Mouse (Mus musculus) lung, embryonic 15.5 days (tissue): ENCODE results near the gene Mga. TPM values are rescaled to one million over a fixed set of nuclear protein-coding genes. Genes with fewer than 3 reads are reported as not detected.
A peak's percentile ranks its signal among the peaks of the same experiment; 100 is the strongest.

ENCODE experiments used
- ATAC-seq: fragments of 200-750 bp; cut with Nextera tagmentation; 2 replicates; pipeline ENCODE4 v1.8.0; 2017; ENCODE audit warnings: moderate number of reproducible peaks, borderline replicate concordance; ENCODE audit not compliant: low FRiP score, low TSS enrichment; ENCODE audit errors: extremely low read depth
- H3K27ac ChIP-seq: fragments of 300-500 bp; sonication (generic); 2 replicates; pipeline ENCODE4 v1.5.1; 2015; ENCODE audit warnings: moderate library complexity, mild to moderate bottlenecking, inconsistent platforms
- H3K27me3 ChIP-seq: fragments of 300-500 bp; sonication (generic); 2 replicates; pipeline ENCODE4 v1.6.1; 2015; ENCODE audit warnings: inconsistent platforms
- H3K36me3 ChIP-seq: fragments of 300-500 bp; sonication (generic); 2 replicates; pipeline ENCODE4 v1.6.1; 2015; ENCODE audit warnings: inconsistent platforms
- H3K4me1 ChIP-seq: fragments of 300-500 bp; sonication (generic); 2 replicates; pipeline ENCODE4 v1.6.1; 2015; ENCODE audit warnings: inconsistent platforms
- H3K4me2 ChIP-seq: fragments of 300-500 bp; sonication (generic); 2 replicates; pipeline ENCODE4 v1.6.1; 2015; ENCODE audit warnings: inconsistent platforms, mild to moderate bottlenecking, moderate library complexity
- H3K4me3 ChIP-seq: fragments of 300-500 bp; sonication (generic); 2 replicates; pipeline ENCODE4 v1.5.1; 2015; ENCODE audit warnings: mild to moderate bottlenecking, inconsistent platforms
- H3K9ac ChIP-seq: fragments of 300-500 bp; sonication (generic); 2 replicates; pipeline ENCODE4 v1.6.1; 2015; ENCODE audit warnings: inconsistent platforms
- H3K9me3 ChIP-seq: fragments of 300-500 bp; sonication (generic); 2 replicates; pipeline ENCODE4 v1.6.1; 2016; ENCODE audit warnings: inconsistent platforms
- WGBS: fragments of 180-500 bp; shearing (Covaris S2); methylation state at CpG from one replicate; pipeline ENCODE4 v1.1.7; 2015; 5-methylcytosine and 5-hydroxymethylcytosine counted together
- polyA plus RNA-seq: library from polyadenylated mRNA; unstranded; fragments of >200 nt; fragmentation: Nextera tagmentation; extraction: Ambion mirVana; gene quantifications from 2 replicates; pipeline ENCODE4 v1.2.1, GENCODE M21; 2015

Mga gene
- polyA plus RNA-seq: 22.8 and 27.5 TPM in 2 replicates

DNA sequence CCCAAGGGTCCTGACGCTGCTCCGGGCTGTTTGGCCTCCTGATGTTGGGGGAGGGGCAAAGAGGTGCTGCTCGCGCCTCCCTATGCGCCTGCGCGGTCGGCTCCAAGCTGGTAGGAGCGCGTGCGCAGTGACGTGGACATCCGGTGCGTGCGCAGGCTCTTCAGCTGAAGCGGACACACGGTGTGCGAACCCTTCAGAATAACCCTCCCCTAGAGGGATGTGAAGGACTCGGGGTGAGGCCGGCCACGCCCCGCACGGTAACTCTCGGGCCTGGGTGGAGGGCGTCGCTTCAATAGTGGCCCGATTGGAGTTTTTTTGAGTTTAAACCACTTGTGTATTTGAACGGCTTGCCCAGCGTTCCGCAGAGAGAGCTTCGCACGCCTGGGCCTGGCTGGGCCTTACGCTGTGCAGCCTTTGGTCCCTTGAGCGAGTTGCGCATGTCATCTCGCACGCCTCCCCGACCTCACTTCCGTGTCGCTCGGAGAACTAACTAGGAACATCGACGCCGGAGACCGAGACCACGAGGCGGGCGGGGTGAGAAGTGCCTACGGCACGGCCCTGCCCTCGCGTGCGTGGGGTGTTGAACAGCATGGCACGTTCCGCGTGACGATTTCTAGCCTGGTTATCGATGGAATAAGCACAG is at the start of gene Mga:
TSS of gene Mga (plus strand) at position 139 of the 643 bp plus-strand sequence.
- peak within 1 kb of the TSS; percentile 50 for H3K9ac ChIP-seq
- peak within 1 kb of the TSS; percentile 57 for H3K4me3 ChIP-seq
- H3K27me3 ChIP-seq: no peaks in the 10 kb centered on the region
- ATAC-seq: peak; percentile 98
- peak within 1 kb of the TSS; percentile 91 for H3K4me2 ChIP-seq
- peak within 1 kb of the TSS; percentile 97 for H3K27ac ChIP-seq
- no peaks in the 10 kb centered on the region for H3K9me3 ChIP-seq
- H3K36me3 ChIP-seq: 0 out of 2 replicates have a peak, but pooled peaks cover 4% of the 10 kb centered on the region
- under 1% methylated on average over 58 of the region's 58 CpGs for WGBS
- peaks cover 26% of the 10 kb centered on the region for H3K4me1 ChIP-seq

DNA sequence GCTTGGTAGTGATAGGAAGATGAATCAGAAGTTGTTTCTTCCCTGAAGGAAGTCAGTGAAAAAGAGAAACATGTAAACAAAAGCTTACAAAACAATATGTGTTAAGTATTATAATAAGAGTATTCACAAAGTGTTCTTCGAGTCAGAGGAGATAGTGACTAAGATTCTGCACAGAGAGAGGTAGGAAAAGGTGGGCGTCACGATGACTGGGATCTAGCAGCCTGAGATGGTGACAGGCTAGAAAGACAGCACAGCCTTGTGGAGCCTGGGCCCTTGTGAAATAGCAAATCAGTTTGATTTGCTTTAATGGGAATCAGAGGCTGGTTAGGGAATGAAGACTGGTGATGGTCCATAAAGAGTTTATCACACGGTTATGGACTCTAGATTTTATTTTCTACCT is 43.2 kb upstream of the Mga start:
- H3K4me1 ChIP-seq: no peaks in the 10 kb centered on the region
- no peak overlapping the region for H3K27ac ChIP-seq
- no peaks in the 10 kb centered on the region for H3K36me3 ChIP-seq
- no peak overlapping the region for H3K4me3 ChIP-seq
- H3K9ac ChIP-seq: no peak overlapping the region
- no peak for ATAC-seq
- 82% methylated on average over 4 of the region's 4 CpGs for WGBS
- no peaks in the 10 kb centered on the region for H3K9me3 ChIP-seq
- no peaks in the 10 kb centered on the region for H3K27me3 ChIP-seq
- no peak overlapping the region for H3K4me2 ChIP-seq

DNA sequence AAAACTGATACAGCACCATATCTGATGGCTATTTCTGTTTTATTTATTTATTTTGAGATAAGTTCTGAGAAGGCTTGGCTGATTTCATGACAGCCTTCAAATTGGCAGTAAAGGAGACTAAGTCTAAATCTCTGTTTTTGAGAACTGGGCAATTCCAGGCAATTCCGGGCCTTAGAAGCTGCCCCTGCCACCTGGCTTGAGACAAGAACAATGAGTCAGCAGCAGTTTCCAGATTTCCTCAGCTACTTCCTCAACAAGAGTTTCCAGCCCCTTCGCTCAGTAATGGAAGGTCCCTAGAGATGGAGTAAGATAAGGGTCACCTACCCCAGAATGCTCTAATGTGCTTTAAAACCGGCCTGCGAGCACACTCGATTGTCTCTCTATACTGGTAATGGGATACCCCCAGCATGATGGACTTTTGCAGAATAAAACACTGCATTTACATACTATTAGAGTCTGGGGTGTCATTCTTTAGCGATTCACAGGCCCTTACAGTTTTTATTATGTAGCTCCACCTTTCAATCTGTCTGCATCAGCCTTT is 41.6 kb upstream of the Mga start:
- Histone ChIP-seq H3K4me1 (no peaks in the 10 kb centered on the region), H3K27me3 (no peaks in the 10 kb centered on the region), H3K9ac (no peak overlapping the region), H3K4me3 (no peak overlapping the region), H3K9me3 (no peaks in the 10 kb centered on the region), H3K27ac (no peak overlapping the region), H3K36me3 (no peaks in the 10 kb centered on the region), H3K4me2 (no peak overlapping the region)
- WGBS: 59% methylated on average over 6 of the region's 6 CpGs
- no peak for ATAC-seq

DNA sequence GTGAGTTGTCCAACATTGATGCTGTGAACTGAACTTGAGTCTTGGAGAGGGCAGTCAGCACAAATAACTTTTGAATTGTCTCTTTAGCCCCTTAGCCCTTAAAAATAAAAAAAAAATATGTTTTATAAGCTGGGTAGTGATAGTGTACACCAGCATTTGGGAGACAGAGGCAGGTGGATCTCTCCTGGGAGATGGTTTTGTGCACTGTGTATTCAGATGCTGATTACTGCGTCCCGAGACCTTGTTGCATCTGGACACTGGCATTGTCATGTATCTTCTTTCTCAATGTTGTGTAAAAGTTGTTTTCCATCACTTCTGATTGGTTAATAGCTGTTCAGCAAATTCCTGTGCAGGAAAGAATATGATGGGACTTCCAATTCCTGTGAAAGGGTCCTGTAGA is 39.7 kb upstream of the Mga start:
- no peaks in the 10 kb centered on the region for H3K9me3 ChIP-seq
- whole genome bisulfite sequencing: 88% methylated on average over 2 of the region's 2 CpGs
- no peak for ATAC-seq

DNA sequence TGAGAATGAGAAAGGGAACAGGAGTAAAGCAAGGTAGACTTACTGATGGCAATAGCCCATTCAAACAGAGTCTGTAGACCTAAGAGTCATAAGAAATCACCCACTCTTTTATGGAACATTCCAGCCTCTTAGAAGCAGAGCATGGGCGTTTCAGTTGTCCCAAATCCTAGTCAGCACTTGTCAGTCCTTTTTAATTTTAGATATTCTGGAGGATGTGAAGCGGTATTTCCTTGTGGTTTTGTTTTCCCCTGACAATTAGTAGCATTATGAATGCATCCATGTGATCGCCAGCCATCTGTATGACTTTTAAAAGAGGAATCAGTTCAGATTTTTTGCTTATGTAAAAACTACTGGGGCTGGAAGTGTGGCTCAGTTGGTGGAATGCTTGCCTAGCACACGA is 32.5 kb upstream of the Mga start:
- no peak overlapping the region for H3K4me3 ChIP-seq
- ATAC-seq: no peak
- peaks cover 3% of the 10 kb centered on the region; the same call in 1 of the 2 replicates for H3K27me3 ChIP-seq
- no peak overlapping the region for H3K4me2 ChIP-seq
- H3K36me3 ChIP-seq: no peaks in the 10 kb centered on the region
- no peak overlapping the region for H3K9ac ChIP-seq
- H3K4me1 ChIP-seq: no peaks in the 10 kb centered on the region
- no peak overlapping the region for H3K27ac ChIP-seq
- 71% methylated on average over 4 of the region's 4 CpGs for WGBS
- no peaks in the 10 kb centered on the region for H3K9me3 ChIP-seq

More for the DNA sequence above, 39.7 kb upstream of the Mga start:
- Histone ChIP-seq H3K9ac (no peak overlapping the region), H3K27me3 (no peaks in the 10 kb centered on the region), H3K4me2 (no peak overlapping the region), H3K4me1 (no peaks in the 10 kb centered on the region), H3K4me3 (no peak overlapping the region), H3K36me3 (no peaks in the 10 kb centered on the region), H3K27ac (no peak overlapping the region)

DNA sequence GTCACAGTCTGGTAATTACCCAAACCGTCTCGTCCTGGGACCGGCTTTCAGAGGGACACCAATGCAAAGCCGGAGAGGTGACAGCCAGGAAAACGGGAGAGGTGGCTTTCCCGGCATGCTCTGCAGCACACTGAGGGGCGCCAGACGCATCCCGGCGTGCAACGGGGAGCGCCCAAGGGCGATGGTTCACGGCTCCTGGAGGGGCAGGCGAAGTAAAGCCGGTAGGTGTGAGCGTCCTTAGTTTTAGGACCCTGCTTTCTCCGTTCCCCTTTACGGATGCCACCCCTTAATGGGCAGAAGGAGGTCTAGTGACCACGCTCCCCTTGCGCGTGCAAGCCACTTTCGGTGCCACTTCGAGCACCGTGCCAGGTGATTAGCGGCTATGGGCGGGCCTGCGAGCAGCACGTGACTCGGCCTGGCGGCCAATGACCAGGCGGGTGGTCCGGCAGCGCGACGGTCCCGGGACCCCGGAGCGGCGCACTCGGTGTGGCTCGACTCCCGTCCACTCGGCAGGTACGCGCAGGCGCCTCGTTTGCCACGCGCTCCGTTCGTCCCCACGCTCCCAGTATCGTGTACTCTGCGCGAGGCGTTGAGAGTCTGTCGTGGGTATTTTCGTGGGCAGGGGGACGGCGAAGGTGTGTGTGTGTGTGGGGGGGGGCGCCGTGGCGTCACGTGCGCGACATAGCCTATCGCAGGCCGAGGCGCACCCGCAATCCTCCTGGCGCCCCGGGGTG is 24.5 kb upstream of the Mga start:
- 1% methylated on average over 73 of the region's 73 CpGs for WGBS
- H3K27me3 ChIP-seq: no peaks in the 10 kb centered on the region
- no peaks in the 10 kb centered on the region for H3K36me3 ChIP-seq
- peak overlapping the region; percentile 100 for H3K4me2 ChIP-seq
- peak overlapping the region; percentile 51 for H3K4me3 ChIP-seq
- H3K27ac ChIP-seq: peak overlapping the region; percentile 11; the same call in 1 of the 2 replicates
- no peaks in the 10 kb centered on the region for H3K9me3 ChIP-seq
- ATAC-seq: peak; percentile 85
- peaks cover 12% of the 10 kb centered on the region for H3K4me1 ChIP-seq
- H3K9ac ChIP-seq: peak overlapping the region; percentile 46

DNA sequence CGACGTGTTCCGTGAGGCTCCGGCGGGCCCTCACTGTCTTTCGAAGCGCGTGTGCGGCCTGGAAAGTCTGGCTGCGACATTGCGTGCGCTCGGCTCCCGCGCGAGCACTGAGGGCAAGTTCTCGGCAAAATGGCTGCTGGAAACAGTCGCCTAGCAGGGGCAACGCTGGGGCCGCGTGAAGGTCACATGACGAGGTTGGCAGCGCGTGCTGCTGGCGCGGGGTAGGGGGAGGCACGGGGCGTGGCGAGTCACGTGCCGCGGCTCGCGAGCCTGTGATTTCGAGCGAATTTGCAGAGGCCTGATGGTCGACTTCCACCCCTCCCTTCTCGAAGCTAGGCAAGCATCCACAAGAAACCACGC is 23.9 kb upstream of the Mga start:
- peak; percentile 94 for ATAC-seq
- peak overlapping the region; percentile 11; the same call in 1 of the 2 replicates for H3K27ac ChIP-seq
- no peaks in the 10 kb centered on the region for H3K27me3 ChIP-seq
- peaks cover 12% of the 10 kb centered on the region for H3K4me1 ChIP-seq
- H3K9me3 ChIP-seq: no peaks in the 10 kb centered on the region
- no peaks in the 10 kb centered on the region for H3K36me3 ChIP-seq
- H3K4me2 ChIP-seq: peak overlapping the region; percentile 100
- 1% methylated on average over 39 of the region's 39 CpGs for WGBS
- peak overlapping the region; percentile 51 for H3K4me3 ChIP-seq
- H3K9ac ChIP-seq: peak overlapping the region; percentile 46

DNA sequence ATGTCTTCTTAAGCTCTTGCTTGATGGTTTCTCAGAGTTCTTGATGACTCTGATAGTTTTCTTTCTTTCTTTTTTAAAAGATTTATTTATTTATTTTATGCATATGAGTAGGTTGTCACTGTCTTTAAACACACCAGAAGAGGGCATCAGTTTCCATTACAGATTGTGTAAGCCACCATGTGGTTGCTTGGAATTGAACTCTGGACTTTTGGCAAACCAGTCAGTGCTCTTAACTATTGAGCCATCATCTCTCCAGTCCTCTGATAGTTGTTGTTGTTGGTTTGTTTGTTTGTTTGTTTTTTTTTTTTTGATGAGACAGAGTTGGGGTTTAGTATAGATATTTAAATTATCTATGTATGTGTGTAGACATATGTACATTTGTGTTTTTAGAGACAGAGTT is 21.0 kb upstream of the Mga start:
- no peak for ATAC-seq
- no peak overlapping the region for H3K4me3 ChIP-seq
- no peak overlapping the region for H3K27ac ChIP-seq
- H3K9ac ChIP-seq: no peak overlapping the region
- H3K4me1 ChIP-seq: peaks cover 12% of the 10 kb centered on the region
- H3K27me3 ChIP-seq: no peaks in the 10 kb centered on the region
- H3K9me3 ChIP-seq: no peaks in the 10 kb centered on the region
- no peaks in the 10 kb centered on the region for H3K36me3 ChIP-seq
- H3K4me2 ChIP-seq: no peak overlapping the region

DNA sequence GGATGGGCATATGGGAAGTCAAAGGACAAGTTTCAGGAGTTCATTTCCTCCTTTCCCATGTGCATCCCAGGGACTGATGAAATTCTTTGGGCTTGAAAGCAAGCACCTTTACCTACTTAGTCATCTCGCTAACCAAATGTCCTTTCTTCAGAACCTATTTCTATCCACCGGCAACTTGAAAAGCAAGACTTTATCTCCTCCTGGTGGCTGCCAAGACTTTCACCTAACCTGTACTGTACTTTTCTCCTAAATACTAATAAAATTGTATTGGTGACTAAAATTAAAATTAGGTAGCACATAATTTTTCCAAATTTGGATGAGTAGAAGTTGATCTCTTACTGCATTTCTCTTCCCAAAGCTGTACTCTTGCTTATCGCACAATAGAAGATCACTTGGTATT is 9.8 kb upstream of the Mga start:
- no peaks in the 10 kb centered on the region for H3K9me3 ChIP-seq
- H3K27me3 ChIP-seq: no peaks in the 10 kb centered on the region
- 90% methylated on average over 3 of the region's 3 CpGs for WGBS
- no peak overlapping the region for H3K9ac ChIP-seq
- ATAC-seq: no peak
- no peaks in the 10 kb centered on the region for H3K4me1 ChIP-seq
- no peak overlapping the region for H3K4me2 ChIP-seq
- no peak overlapping the region for H3K4me3 ChIP-seq
- H3K36me3 ChIP-seq: no peaks in the 10 kb centered on the region
- no peak overlapping the region for H3K27ac ChIP-seq

DNA sequence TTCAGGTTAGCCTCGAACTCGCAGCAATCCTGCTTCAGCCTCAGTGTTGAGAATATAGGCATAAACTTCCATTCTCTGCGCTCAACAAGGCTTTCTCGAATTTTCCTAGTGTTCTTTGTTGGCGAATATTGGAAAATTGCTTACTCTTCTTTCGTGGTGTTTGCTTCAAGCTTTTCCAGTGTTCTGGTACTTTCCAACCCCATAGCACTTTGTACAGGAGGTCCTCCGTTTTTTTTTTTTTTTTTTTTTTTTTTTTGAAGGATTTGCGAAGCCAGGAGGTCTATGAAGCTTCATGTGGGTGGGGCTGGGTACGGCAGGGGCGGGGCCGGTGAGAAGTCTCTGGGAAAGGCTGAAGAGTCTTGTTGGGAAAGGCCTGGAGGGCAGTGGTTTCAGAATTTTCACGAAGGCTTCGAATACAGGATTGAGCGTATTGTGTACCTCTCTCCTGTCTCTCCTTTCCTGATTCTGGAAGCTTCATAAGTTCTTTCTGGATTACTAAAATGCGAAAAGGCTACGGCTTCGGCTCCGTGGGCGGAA is 407 bp upstream of the Mga start:
- Histone ChIP-seq H3K9ac (0 out of 2 replicates have a peak overlapping the region, but pooled peaks have one; percentile 35), H3K4me3 (peak overlapping the region; percentile 57), H3K27ac (peak overlapping the region; percentile 97), H3K36me3 (0 out of 2 replicates have a peak, but pooled peaks cover 4% of the 10 kb centered on the region), H3K4me1 (peaks cover 26% of the 10 kb centered on the region), H3K9me3 (no peaks in the 10 kb centered on the region), H3K4me2 (peak overlapping the region; percentile 91), H3K27me3 (no peaks in the 10 kb centered on the region)
- WGBS: 14% methylated on average over 19 of the region's 19 CpGs
- peak; percentile 79 for ATAC-seq

DNA sequence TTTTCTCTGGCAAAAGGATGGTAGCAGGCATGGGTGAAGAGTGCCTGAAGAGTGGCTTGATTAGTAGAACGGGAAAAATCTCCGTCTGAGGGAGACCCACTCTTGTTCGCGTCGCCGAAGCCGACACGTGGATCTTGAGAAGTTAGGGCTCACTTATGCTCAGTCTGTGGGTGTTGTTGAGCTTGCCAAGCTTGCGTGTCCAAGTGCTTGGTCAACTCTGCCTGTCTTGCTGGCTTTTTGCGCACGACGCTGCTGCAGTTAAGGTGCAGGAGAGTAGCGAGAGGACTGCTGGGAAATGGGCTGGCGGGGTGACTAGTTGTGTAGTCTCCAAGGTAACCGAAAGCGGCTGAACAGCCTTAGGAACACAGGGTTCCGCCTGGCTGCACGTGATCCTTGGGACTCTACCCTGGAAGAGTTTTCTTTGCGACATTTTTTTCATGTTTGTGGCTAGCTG is 1.1 kb downstream of the Mga start:
- WGBS: 4% methylated on average over 19 of the region's 19 CpGs
- peak overlapping the region; percentile 97 for H3K27ac ChIP-seq
- peak; percentile 67; the same call in 1 of the 2 replicates for ATAC-seq
- peak overlapping the region; percentile 91 for H3K4me2 ChIP-seq
- no peaks in the 10 kb centered on the region for H3K27me3 ChIP-seq
- peaks cover 26% of the 10 kb centered on the region for H3K4me1 ChIP-seq
- peaks cover 13% of the 10 kb centered on the region for H3K36me3 ChIP-seq
- peak overlapping the region; percentile 50 for H3K9ac ChIP-seq
- peak overlapping the region; percentile 57 for H3K4me3 ChIP-seq
- H3K9me3 ChIP-seq: no peaks in the 10 kb centered on the region

DNA sequence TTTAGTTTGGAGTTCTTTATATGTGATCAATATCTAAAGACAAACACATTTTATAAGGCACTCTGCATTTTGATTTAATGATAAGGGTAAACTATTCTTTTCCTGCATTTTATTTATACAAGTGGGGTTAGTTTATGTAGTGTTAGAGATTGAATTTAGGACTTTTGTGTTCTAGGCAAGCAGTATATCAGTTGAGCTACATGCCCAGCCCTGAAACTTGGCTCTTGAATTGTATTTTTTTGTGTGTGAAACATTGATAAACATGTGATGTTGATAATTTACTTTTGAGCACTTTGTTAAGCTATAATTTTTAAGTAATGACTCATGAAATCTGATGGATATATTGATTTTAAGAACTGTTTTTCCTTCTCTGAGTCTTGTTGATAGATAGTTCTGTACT is 19.0 kb downstream of the Mga start:
- Histone ChIP-seq H3K9me3 (no peaks in the 10 kb centered on the region), H3K36me3 (peaks cover 18% of the 10 kb centered on the region; the same call in 1 of the 2 replicates), H3K4me3 (no peak overlapping the region), H3K27me3 (no peaks in the 10 kb centered on the region), H3K4me1 (no peaks in the 10 kb centered on the region), H3K9ac (no peak overlapping the region), H3K27ac (no peak overlapping the region), H3K4me2 (no peak overlapping the region)
- no peak for ATAC-seq
